Mouse (Mus musculus) gastrocnemius, adult 2 months (tissue): ENCODE measurements around the gene Lrrc47. TPM values are rescaled to one million over a fixed set of nuclear protein-coding genes. Genes with fewer than 3 reads are reported as not detected.
A peak's percentile ranks its signal among the peaks of the same experiment; 100 is the strongest.

ENCODE experiments used
- DNase-seq: peaks from one replicate; pipeline ENCODE4 v3.0.0; 2022
- H3K27ac ChIP-seq: fragments of 200-600 bp; 2 replicates; pipeline ENCODE4 v1.8.1; 2022; ENCODE audit warnings: mild to moderate bottlenecking
- H3K4me3 ChIP-seq: fragments of 200-600 bp; 2 replicates; pipeline ENCODE4 v1.8.1; 2022; ENCODE audit warnings: mild to moderate bottlenecking, moderate library complexity
- CTCF ChIP-seq: fragments of 200-600 bp; IDR thresholded peaks from 2 replicates; pipeline ENCODE4 v1.8.1; 2022; ENCODE audit warnings: antibody characterized with exemption, mild to moderate bottlenecking, moderate library complexity
- intact Hi-C: fragments of 180-260 bp; cut with DNase I; formaldehyde crosslinking; loops from one replicate; pipeline ENCODE4 v1.15.1; 2025
- total RNA-seq, 2 experiments: library from RNA; stranded (reverse); gene quantifications; 2 replicates each; pipeline ENCODE4 v1.2.3; 2021

The Lrrc47 gene
- total RNA-seq, 2 experiments from 2014 or later = 24.4 to 29.0 TPM

DNA sequence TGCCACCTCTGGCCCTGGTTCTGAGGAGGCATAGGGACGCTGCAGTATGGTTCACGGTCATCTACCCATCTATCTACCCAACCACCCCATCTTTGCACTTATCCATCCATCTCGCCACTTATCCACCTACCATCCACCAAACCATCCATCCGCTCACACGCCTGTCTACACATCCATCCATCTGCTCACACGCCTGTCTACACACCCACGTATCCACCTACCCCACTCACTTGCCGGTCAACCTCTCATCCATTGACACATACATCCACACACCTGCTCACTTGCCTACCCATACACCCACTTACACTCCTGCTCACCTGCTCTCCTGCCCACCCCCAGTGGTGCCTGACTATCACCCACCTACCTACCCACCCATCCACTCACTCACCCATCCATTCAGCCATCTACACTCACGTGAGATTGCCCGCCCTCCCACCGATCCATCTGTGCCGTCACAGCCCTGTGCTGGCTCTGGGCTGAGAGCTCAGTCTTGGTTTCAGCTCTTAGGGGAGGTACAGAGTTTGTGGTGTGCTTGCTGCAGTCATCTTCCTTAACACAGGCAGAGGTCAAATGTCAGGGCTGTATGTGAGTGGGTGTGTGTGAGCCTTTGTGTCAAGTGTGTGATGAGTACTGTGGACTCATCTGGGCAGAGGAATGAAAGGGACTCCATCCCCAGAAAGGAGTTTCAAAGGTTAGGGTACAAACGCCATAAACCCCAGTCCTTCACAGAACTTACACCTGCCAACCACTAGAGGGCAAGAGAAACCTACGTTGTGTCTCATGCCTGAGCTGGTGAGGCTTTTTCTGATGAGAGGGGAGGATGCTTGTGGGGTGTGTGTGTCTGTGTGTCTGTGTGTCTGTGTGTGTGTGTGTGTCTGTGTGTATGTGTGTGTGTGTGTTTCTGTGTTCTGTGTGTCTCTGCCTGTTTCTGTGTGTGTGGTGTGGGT lies 53.6 kb downstream of the Lrrc47 start:
- intact Hi-C loops = loop anchor here (5.0 kb wide), 1 partner anchor 142 kb away; no protein-coding TSS in a partner anchor
- Histone ChIP-seq H3K27ac (no peak overlapping the region), H3K4me3 (no peak overlapping the region)
- no peak for DNase-seq
- peak; percentile 70 for TF ChIP-seq CTCF

GRCm38 (mm10) chr4:154070896-154071295 lies 59.4 kb downstream of the Lrrc47 start:
- peak; percentile 9; the same call in 1 of the 2 replicates for TF ChIP-seq CTCF
- no peak overlapping the region for H3K27ac ChIP-seq
- intact Hi-C loops = no loop called here
- DNase-seq = no peak
- H3K4me3 ChIP-seq = no peak overlapping the region

Other genes starting within 250 kb of the Lrrc47 start
- 10 to 100 TPM; 16.6 to 17.9 TPM for gene A430005L14Rik, start 54.5 kb upstream of the Lrrc47 start, total RNA-seq
- gene Dffb, start 36.6 kb upstream of the Lrrc47 start, total RNA-seq = 1 to 10 TPM; 1.0 to 2.6 TPM
- 10 to 100 TPM; 28.3 to 30.0 TPM for gene Cep104, start 36.5 kb upstream of the Lrrc47 start, total RNA-seq
- 1 to 10 TPM; 2.0 to 2.3 TPM for gene Smim1, start 14.5 kb downstream of the Lrrc47 start, total RNA-seq
- gene Ccdc27, start 30.9 kb downstream of the Lrrc47 start, total RNA-seq = not detected
- gene Trp73, start 128.5 kb downstream of the Lrrc47 start, total RNA-seq = not detected
- gene Wrap73, start 130.6 kb downstream of the Lrrc47 start, total RNA-seq = 10 to 100 TPM; 10.6 to 10.8 TPM
- 100 to 1,000 TPM in 1 of 2 experiments, 10 to 100 TPM in 1; 86.9 to 109 TPM for gene Tprgl, start 148.9 kb downstream of the Lrrc47 start, total RNA-seq
- gene Megf6, start 159.0 kb downstream of the Lrrc47 start, total RNA-seq = under 1 TPM; 0.15 to 0.70 TPM